Mouse (Mus musculus) thymus, adult 2 months (tissue): ENCODE data around the gene Zbtb14. TPM values are rescaled to one million over a fixed set of nuclear protein-coding genes. Genes with fewer than 3 reads are reported as not detected.

Experiments used
- DNase-seq: peaks from one replicate; pipeline ENCODE4 v3.0.0; 2021
- H3K27ac ChIP-seq: fragments of 200-500 bp; 2 replicates; pipeline ENCODE4 v1.5.1; 2012; ENCODE audit warnings: low read length, control low read depth; ENCODE audit not compliant: control insufficient read depth, insufficient read depth
- H3K27me3 ChIP-seq: fragments of 200-500 bp; 2 replicates; pipeline ENCODE4 v1.6.1; 2012; ENCODE audit warnings: mild to moderate bottlenecking, low read length, moderate library complexity, mixed read lengths; ENCODE audit not compliant: control insufficient read depth, insufficient read depth
- H3K36me3 ChIP-seq: fragments of 200-500 bp; 2 replicates; pipeline ENCODE4 v1.6.1; 2012; ENCODE audit warnings: mild to moderate bottlenecking, low read length, moderate library complexity; ENCODE audit not compliant: control insufficient read depth, insufficient read depth
- H3K4me1 ChIP-seq: fragments of 200-500 bp; replicated peaks from 2 replicates; pipeline ENCODE4 v1.6.1; 2012; ENCODE audit warnings: low read length; ENCODE audit not compliant: control insufficient read depth, insufficient read depth
- H3K4me3 ChIP-seq: fragments of 200-500 bp; 2 replicates; pipeline ENCODE4 v1.5.1; 2012; ENCODE audit warnings: mild to moderate bottlenecking, low read length, control low read depth, moderate library complexity; ENCODE audit not compliant: control insufficient read depth, insufficient read depth
- CTCF ChIP-seq: fragments of 200-500 bp; IDR thresholded peaks from 2 replicates; pipeline ENCODE4 v1.5.1; 2012; ENCODE audit warnings: mild to moderate bottlenecking, control low read depth, low read length, moderate library complexity, borderline replicate concordance; ENCODE audit not compliant: control insufficient read depth, poor library complexity, insufficient read depth; ENCODE audit errors: extremely low read depth
- POLR2A ChIP-seq: fragments of 200-500 bp; IDR thresholded peaks from 2 replicates; pipeline ENCODE4 v1.6.1; 2012; ENCODE audit warnings: mild to moderate bottlenecking, low read length, control low read depth, moderate library complexity; ENCODE audit not compliant: control insufficient read depth, poor library complexity, insufficient read depth; ENCODE audit errors: extremely low read depth
- WGBS: fragments of 180-500 bp; shearing (Covaris S2); methylation state at CpG from one replicate; pipeline ENCODE4 v1.1.7; 2018; 5-methylcytosine and 5-hydroxymethylcytosine counted together
- polyA plus RNA-seq: library from polyadenylated mRNA; depleted of rRNA; stranded (reverse); fragments of >200 nt; gene quantifications from 2 replicates; pipeline ENCODE4 v1.2.3, GENCODE M21; 2012

Gene Zbtb14
- polyA plus RNA-seq, 1 experiment = 7.4 TPM

DNA sequence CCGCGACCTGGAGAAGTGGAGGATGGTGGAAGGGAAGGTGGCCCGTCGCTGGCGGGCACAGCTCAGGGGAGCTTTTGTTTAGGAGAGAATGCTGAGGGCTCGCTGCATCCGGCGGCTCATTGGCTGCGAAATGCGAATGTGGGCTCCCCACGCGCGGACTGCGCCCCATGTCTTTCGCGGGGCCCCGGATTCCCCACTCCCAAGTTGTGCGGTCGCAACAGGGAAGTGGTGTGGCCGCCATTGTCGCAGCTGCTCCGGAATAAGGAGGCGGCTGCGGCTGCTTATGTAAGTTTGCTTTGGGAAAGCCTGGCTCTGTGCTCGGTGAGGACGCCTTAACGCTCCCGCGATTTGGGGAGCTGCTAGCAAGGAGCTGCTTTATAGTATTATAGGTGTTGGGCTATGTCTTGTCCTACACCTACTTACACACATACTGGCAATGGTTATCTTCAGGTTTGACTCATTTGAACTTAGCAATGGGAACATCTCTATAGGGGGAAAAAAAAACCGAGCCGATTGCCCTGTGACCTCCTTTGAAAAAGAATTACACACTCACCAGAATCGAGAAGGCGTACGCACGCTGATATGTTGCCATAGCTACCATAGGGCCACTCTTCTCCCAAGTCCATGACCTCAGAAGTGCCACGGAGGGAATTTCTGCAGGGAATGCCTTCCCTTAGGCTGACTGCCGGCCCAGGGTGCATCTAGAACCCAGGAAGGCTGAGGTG, 1.3 kb downstream of the Zbtb14 start:
- H3K36me3 ChIP-seq = peaks cover 11% of the 10 kb centered on the region; the same call in 1 of the 2 replicates
- peak overlapping the region; percentile 66 for H3K4me3 ChIP-seq
- TF ChIP-seq POLR2A (no peak), CTCF (peak; percentile 23; the same call in 1 of the 2 replicates)
- H3K27ac ChIP-seq = peak overlapping the region; percentile 79
- under 1% methylated on average over 37 of the region's 37 CpGs for WGBS
- H3K4me1 ChIP-seq = peaks cover 7% of the 10 kb centered on the region
- peak; percentile 67 for DNase-seq
- H3K27me3 ChIP-seq = no peaks in the 10 kb centered on the region

DNA sequence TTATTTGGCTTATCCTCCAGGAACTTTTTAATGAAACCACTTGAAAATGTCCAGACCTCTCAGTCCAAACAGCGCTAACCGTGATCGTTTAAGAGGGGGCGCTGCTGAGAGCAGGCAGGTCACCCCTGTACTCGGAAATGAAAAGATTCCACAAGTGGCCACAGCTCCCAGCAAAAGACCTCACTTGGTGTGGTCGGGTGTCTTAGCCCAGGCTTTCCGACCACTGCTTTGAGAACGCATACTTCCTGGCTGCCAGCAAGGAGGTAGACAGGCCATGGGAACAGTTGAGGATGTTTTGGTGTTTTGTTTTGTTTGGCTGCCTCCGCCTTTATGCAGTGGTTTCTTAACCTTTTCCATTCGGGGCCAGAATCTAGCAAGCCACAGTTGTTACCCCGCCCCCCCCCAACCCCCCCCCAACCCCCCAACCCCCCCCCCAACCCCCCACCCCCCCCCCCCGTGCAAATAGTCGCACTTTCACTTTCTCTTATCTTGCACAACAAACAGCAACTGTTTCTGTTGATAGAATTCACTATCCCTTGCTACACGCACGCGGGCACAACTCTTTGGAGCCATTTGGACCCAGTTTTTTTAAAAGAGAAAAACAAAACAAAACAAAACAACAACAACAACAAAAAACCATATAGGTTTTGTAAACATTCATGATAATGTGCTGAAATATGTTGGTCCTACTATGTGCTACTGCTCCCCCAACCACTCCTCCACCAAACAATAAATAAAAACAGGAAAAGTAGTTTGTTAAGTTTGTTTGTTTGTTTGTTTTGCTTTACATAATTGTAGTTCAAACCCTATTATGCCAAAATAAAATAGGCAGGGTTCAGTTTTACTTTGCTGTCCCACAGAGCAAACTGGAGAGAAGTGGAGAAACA, 13.5 kb downstream of the Zbtb14 start:
- Histone ChIP-seq H3K27ac (peak overlapping the region; percentile 37; the same call in 1 of the 2 replicates), H3K27me3 (no peaks in the 10 kb centered on the region), H3K4me1 (peaks cover 4% of the 10 kb centered on the region), H3K4me3 (peak overlapping the region; percentile 39), H3K36me3 (no peaks in the 10 kb centered on the region; the same call in 1 of the 2 replicates)
- WGBS = 7% methylated on average over 16 of the region's 16 CpGs
- no peak for TF ChIP-seq POLR2A
- TF ChIP-seq CTCF = no peak
- peak; percentile 40 for DNase-seq

DNA sequence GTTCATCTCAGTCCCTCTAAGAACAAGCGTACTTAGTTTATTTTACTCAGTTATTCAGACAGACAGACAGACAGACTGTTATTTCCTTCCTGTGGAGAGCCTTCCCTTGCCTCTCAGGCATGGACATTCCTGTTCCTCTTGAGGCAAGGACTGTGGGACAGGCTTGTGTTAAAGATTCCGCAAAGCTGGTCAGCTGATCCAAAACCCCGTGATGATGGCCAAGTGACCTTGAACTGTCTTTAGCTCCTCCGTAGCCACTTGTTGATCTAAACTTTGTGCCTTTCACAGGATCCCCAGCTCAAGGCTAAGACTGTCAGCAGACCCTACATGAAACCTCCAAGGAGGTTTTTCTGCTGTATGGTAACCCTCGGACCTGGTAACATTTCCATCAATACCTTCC, 14.3 kb downstream of the Zbtb14 start:
- WGBS = 84% methylated on average over 5 of the region's 5 CpGs
- H3K36me3 ChIP-seq = no peaks in the 10 kb centered on the region
- no peak overlapping the region for H3K27ac ChIP-seq
- no peak overlapping the region for H3K4me3 ChIP-seq
- peaks cover 4% of the 10 kb centered on the region for H3K4me1 ChIP-seq
- DNase-seq = no peak
- TF ChIP-seq CTCF (no peak), POLR2A (no peak)
- H3K27me3 ChIP-seq = no peaks in the 10 kb centered on the region

GRCm38 (mm10) chr17:69398092-69398491, 15.2 kb downstream of the Zbtb14 start:
- H3K36me3 ChIP-seq = no peaks in the 10 kb centered on the region
- H3K27me3 ChIP-seq = no peaks in the 10 kb centered on the region
- DNase-seq = no peak
- no peak for TF ChIP-seq CTCF
- no peak for TF ChIP-seq POLR2A
- no peak overlapping the region for H3K27ac ChIP-seq
- no peak overlapping the region for H3K4me3 ChIP-seq
- peaks cover 4% of the 10 kb centered on the region for H3K4me1 ChIP-seq

DNA sequence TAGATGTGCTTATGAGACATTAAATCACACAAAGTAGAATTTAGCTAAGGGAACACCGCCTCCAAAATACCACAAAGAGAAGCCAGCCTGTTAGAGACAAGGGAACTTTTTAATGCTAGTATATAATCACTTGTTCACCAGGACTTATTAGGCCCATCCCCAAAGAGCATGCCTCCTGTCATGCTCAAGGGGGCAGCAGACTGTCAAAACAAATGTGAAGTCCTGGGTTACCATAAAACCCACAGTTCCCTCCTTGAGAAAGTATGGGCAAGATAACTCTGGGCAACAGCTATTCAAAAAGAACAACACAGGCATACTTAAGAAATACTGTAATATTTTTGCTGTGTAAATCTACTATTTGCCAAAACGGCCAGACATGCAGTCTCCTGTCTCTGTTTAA, 18.3 kb downstream of the Zbtb14 start:
- Histone ChIP-seq H3K27ac (no peak overlapping the region), H3K4me3 (no peak overlapping the region), H3K36me3 (no peaks in the 10 kb centered on the region), H3K27me3 (no peaks in the 10 kb centered on the region), H3K4me1 (peaks cover under 1% of the 10 kb centered on the region)
- 85% methylated on average over 2 of the region's 2 CpGs for WGBS
- TF ChIP-seq CTCF (no peak), POLR2A (no peak)
- DNase-seq = peak; percentile 32

- TF ChIP-seq POLR2A (no peak), CTCF (no peak)
- no peak for DNase-seq
- Histone ChIP-seq H3K27ac (no peak overlapping the region; the same call in 1 of the 2 replicates), H3K4me3 (no peak overlapping the region), H3K36me3 (no peaks in the 10 kb centered on the region), H3K4me1 (no peaks in the 10 kb centered on the region), H3K27me3 (no peaks in the 10 kb centered on the region)
Measured at GRCm38 (mm10) chr17:69416163-69416562, 33.3 kb downstream of the Zbtb14 start.

- H3K27ac ChIP-seq = peak overlapping the region; percentile 66
- no peaks in the 10 kb centered on the region for H3K4me1 ChIP-seq
- peak; percentile 91 for DNase-seq
- no peaks in the 10 kb centered on the region for H3K27me3 ChIP-seq
- H3K36me3 ChIP-seq = no peaks in the 10 kb centered on the region
- TF ChIP-seq CTCF (peak; percentile 47; the same call in 1 of the 2 replicates), POLR2A (peak; percentile 82)
- under 1% methylated on average over 56 of the region's 56 CpGs for WGBS
- peak overlapping the region; percentile 76 for H3K4me3 ChIP-seq
Measured at GRCm38 (mm10) chr17:69416920-69417661, 34.2 kb downstream of the Zbtb14 start.
